Mouse (Mus musculus): ENCODE measurements around the gene Tnn. TPM values are rescaled to one million over a fixed set of nuclear protein-coding genes. Genes with fewer than 3 reads are reported as not detected.

The Tnn gene
- total and polyA plus RNA-seq, 2 experiments: not detected

DNA sequence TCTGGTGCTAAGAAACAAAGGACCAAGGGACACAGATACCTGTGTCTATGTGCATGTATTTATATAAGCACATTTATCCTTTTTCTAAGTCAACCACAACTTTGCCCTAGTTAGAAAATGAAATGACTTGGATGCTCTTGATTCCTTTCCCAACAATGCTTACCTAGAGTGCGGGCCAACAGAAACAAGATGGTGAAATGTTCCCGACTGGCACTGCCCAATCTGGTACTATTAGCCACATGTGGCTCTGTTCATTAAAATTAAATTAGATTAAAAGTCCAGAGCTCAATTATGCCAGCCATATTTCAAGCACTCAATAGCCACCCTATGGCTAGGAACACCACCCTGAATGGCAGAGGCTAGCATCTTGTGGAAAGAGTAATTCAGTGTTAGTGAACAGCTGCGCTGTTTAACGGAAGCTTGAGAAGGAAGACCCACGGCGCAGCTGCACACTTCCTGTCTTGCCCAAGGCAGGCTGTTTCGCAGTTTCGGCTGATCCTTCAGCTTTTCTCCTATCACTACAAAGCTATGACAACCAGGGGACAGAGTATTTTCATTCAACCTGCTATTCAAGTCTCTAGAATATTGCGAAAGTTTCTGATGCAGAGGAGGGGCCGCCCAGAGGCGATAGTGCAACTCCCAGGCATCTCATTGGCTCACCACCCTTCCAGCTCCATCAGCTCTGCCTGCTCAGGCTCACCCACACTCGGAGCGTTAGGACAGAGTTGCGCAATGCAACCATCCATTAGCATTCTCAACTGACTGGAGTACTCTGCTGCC is 74.3 kb downstream of the Tnn start:
- no peaks in the 10 kb centered on the region for H3K79me2 ChIP-seq (ENCODE audit: control insufficient read depth, insufficient read depth, low read length)
- peak; percentile 88 for DNase-seq (ENCODE audit: extremely low read depth, low read depth, low spot score)
- peaks cover 24% of the 10 kb centered on the region for H3K36me3 ChIP-seq (ENCODE audit: control insufficient read depth, insufficient read depth, low read length)
- TF ChIP-seq POLR2A (IDR thresholded peaks at IDR 0.05; ENCODE audit: extremely low read depth, insufficient read depth, low read length) (no peak), CTCF (IDR thresholded peaks at IDR 0.05; ENCODE audit: low read depth, low read length) (no peak)
- H3K27ac ChIP-seq (replicated peaks; ENCODE audit: insufficient read depth, low read depth, low read length): no peak overlapping the region
- no peaks in the 10 kb centered on the region for H3K27me3 ChIP-seq (ENCODE audit: control insufficient read depth, insufficient read depth, low read length)
- H3K4me1 ChIP-seq (ENCODE audit: control insufficient read depth, insufficient read depth, low read length): peaks cover 4% of the 10 kb centered on the region; the same call in 1 of the 2 replicates
- no peak overlapping the region for H3K9ac ChIP-seq (ENCODE audit: low read depth, low read length)
- WGBS: 38% methylated on average over 14 of the region's 14 CpGs
- H3K4me3 ChIP-seq (ENCODE audit: insufficient read depth, low read depth, low read length): no peak overlapping the region

DNA sequence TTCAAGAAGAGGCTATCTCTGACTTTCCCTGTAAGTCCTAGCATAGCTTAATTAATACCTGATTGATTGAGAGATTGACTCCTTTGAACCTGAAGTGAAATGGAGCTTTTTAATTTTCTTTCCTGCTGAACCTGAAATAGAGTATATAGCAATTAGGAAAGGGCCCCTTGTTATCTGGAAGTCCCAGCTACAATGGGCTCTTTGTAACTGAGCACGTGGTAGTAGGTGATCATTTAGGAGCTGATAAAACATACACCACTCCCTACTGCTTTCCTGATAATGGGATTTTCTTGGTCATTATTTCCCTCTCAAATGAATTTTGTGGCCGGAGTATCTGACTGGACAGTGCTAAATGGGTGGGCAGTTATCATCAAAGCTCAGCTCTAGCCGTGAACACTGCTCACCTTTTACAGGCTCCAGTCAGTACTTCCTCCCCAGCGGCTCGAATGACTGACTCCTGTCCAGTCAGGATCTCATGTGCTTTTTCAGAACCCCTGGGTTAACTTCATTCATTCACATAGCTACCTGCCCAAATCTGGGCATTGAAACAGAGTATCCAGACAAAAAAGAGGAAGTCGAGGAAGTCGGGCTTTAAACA is 88.7 kb downstream of the Tnn start:
- peaks cover 7% of the 10 kb centered on the region; the same call in 1 of the 2 replicates for H3K79me2 ChIP-seq (ENCODE audit: control insufficient read depth, insufficient read depth, low read length)
- H3K4me1 ChIP-seq (ENCODE audit: control insufficient read depth, insufficient read depth, low read length): no peaks in the 10 kb centered on the region
- 89% methylated on average over 7 of the region's 7 CpGs for WGBS
- H3K36me3 ChIP-seq (ENCODE audit: control insufficient read depth, insufficient read depth, low read length): no peaks in the 10 kb centered on the region; the same call in 1 of the 2 replicates
- no peak overlapping the region for H3K27ac ChIP-seq (replicated peaks; ENCODE audit: insufficient read depth, low read depth, low read length)
- H3K27me3 ChIP-seq (ENCODE audit: control insufficient read depth, insufficient read depth, low read length): no peaks in the 10 kb centered on the region
- H3K9ac ChIP-seq (ENCODE audit: low read depth, low read length): no peak overlapping the region
- H3K4me3 ChIP-seq (ENCODE audit: insufficient read depth, low read depth, low read length): no peak overlapping the region
- DNase-seq (ENCODE audit: extremely low read depth, low read depth, low spot score): no peak
- no peak for TF ChIP-seq CTCF (IDR thresholded peaks at IDR 0.05; ENCODE audit: low read depth, low read length)
- TF ChIP-seq POLR2A (IDR thresholded peaks at IDR 0.05; ENCODE audit: extremely low read depth, insufficient read depth, low read length): no peak

DNA sequence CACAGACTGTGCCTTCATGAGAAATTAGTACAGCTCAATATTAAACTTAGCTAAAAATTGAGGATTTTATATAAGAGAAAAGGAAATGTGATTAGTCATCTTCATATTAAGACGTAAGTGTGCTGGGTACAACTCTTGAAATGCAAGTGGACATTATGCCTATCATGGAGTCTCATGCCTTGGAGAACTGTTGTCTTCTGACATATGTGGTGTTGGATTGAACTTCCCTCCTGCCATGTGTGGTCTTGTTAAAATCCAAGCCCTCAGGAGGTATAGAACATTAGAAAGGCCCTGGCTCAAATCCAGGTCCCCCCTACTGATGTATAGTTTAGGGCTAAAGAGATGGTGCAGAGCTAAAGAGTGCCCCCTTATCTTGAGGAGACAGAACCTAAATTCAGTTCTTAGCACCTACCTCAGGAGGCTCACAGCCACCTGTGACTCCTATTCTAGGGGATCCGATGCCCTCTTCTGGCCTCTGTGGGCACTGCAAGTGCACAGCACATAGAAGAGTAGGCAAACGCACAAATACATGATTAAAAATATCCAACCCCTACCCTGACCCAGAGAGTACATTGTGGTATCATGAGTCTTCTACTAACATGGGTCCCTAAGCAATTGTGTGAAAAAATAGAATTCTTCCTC is 91.5 kb downstream of the Tnn start:
- WGBS: 59% methylated on average over 3 of the region's 3 CpGs
- H3K79me2 ChIP-seq (ENCODE audit: control insufficient read depth, insufficient read depth, low read length): peaks cover 9% of the 10 kb centered on the region; the same call in 1 of the 2 replicates
- no peak overlapping the region for H3K27ac ChIP-seq (replicated peaks; ENCODE audit: insufficient read depth, low read depth, low read length)
- no peak overlapping the region for H3K4me3 ChIP-seq (ENCODE audit: insufficient read depth, low read depth, low read length)
- peaks cover 2% of the 10 kb centered on the region; the same call in 1 of the 2 replicates for H3K36me3 ChIP-seq (ENCODE audit: control insufficient read depth, insufficient read depth, low read length)
- TF ChIP-seq CTCF (IDR thresholded peaks at IDR 0.05; ENCODE audit: low read depth, low read length) (peak; percentile 88), POLR2A (IDR thresholded peaks at IDR 0.05; ENCODE audit: extremely low read depth, insufficient read depth, low read length) (no peak)
- peaks cover 2% of the 10 kb centered on the region for H3K4me1 ChIP-seq (ENCODE audit: control insufficient read depth, insufficient read depth, low read length)
- no peaks in the 10 kb centered on the region for H3K27me3 ChIP-seq (ENCODE audit: control insufficient read depth, insufficient read depth, low read length)
- H3K9ac ChIP-seq (ENCODE audit: low read depth, low read length): no peak overlapping the region
- no peak for DNase-seq (ENCODE audit: extremely low read depth, low read depth, low spot score)

DNA sequence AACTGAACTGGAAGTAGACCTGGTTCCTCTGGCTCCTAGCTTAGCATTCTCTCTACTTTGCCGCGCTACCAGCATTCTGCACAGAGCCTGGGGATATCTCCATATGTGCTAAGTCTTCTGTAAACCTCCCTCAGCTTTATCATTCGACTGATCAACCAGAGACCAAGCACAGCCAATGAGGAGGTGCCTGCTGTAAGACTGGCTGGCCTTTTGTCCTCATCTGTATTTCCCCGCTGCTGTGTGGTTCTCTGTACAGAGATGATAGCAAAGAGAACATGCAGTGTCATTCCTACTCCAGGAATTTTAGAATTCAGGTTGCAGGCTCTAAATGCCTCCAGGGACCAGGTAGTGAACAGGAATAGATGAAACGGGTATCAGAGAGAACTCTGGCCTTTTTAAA is 92.1 kb downstream of the Tnn start:
- H3K27ac ChIP-seq (replicated peaks; ENCODE audit: insufficient read depth, low read depth, low read length): no peak overlapping the region
- WGBS: 81% methylated on average over 5 of the region's 5 CpGs
- no peaks in the 10 kb centered on the region for H3K27me3 ChIP-seq (ENCODE audit: control insufficient read depth, insufficient read depth, low read length)
- TF ChIP-seq POLR2A (IDR thresholded peaks at IDR 0.05; ENCODE audit: extremely low read depth, insufficient read depth, low read length): no peak
- no peak for TF ChIP-seq CTCF (IDR thresholded peaks at IDR 0.05; ENCODE audit: low read depth, low read length)
- no peak overlapping the region for H3K9ac ChIP-seq (ENCODE audit: low read depth, low read length)
- peaks cover 5% of the 10 kb centered on the region; the same call in 1 of the 2 replicates for H3K79me2 ChIP-seq (ENCODE audit: control insufficient read depth, insufficient read depth, low read length)
- peaks cover 2% of the 10 kb centered on the region for H3K4me1 ChIP-seq (ENCODE audit: control insufficient read depth, insufficient read depth, low read length)
- DNase-seq (ENCODE audit: extremely low read depth, low read depth, low spot score): no peak
- H3K36me3 ChIP-seq (ENCODE audit: control insufficient read depth, insufficient read depth, low read length): peaks cover 2% of the 10 kb centered on the region; the same call in 1 of the 2 replicates
- H3K4me3 ChIP-seq (ENCODE audit: insufficient read depth, low read depth, low read length): no peak overlapping the region

DNA sequence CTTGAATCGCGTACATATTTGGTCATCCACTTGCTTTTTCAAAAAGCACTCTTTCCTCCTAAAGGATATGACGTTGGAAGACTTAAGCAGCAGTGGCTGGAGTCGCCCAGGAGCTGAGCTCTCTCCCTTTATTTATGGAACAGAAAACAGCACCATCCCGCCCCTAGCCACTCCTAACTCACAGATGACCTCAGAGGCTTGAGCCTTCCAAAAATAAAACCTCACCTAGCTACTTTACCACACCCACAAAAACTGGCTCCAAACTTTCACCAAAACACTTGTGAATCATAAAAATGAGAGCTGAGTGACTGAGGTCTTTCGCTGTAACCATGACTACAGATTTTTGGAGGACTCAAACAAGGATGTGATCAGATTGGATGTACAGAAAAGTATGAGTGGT is 92.8 kb downstream of the Tnn start:
- WGBS: 75% methylated on average over 6 of the region's 6 CpGs
- no peak for DNase-seq (ENCODE audit: extremely low read depth, low read depth, low spot score)
- Histone ChIP-seq H3K79me2 (ENCODE audit: control insufficient read depth, insufficient read depth, low read length) (peaks cover 5% of the 10 kb centered on the region; the same call in 1 of the 2 replicates), H3K4me1 (ENCODE audit: control insufficient read depth, insufficient read depth, low read length) (peaks cover 2% of the 10 kb centered on the region), H3K4me3 (ENCODE audit: insufficient read depth, low read depth, low read length) (no peak overlapping the region), H3K36me3 (ENCODE audit: control insufficient read depth, insufficient read depth, low read length) (peaks cover 2% of the 10 kb centered on the region; the same call in 1 of the 2 replicates), H3K27ac (replicated peaks; ENCODE audit: insufficient read depth, low read depth, low read length) (no peak overlapping the region), H3K27me3 (ENCODE audit: control insufficient read depth, insufficient read depth, low read length) (no peaks in the 10 kb centered on the region), H3K9ac (ENCODE audit: low read depth, low read length) (no peak overlapping the region)
- TF ChIP-seq POLR2A (IDR thresholded peaks at IDR 0.05; ENCODE audit: extremely low read depth, insufficient read depth, low read length): no peak
- no peak for TF ChIP-seq CTCF (IDR thresholded peaks at IDR 0.05; ENCODE audit: low read depth, low read length)

All from liver, adult 2 months (tissue).